Mouse (Mus musculus): Measurements from ENCODE around the gene Epha4.

Epha4 gene

GRCm38 (mm10) chr1:77512431-77513195, 2.3 kb downstream of the Epha4 start:
- DNase-seq (ENCODE audit: low spot score): no peak

- no peak for DNase-seq (ENCODE audit: low spot score)
Observed at GRCm38 (mm10) chr1:77512059-77512407, 2.9 kb downstream of the Epha4 start.

- DNase-seq (ENCODE audit: low spot score): no peak
Observed at GRCm38 (mm10) chr1:77511372-77512058, 3.4 kb downstream of the Epha4 start.

GRCm38 (mm10) chr1:77510623-77511022, 4.3 kb downstream of the Epha4 start:
- no peak for DNase-seq (ENCODE audit: low spot score)

- DNase-seq (ENCODE audit: low spot score): no peak
Observed at GRCm38 (mm10) chr1:77506856-77507200, 8.1 kb downstream of the Epha4 start.

- DNase-seq (ENCODE audit: low spot score): no peak
Observed at GRCm38 (mm10) chr1:77506038-77506855, 8.6 kb downstream of the Epha4 start.

GRCm38 (mm10) chr1:77505263-77505662, 9.6 kb downstream of the Epha4 start:
- DNase-seq (ENCODE audit: low spot score): no peak

GRCm38 (mm10) chr1:77504813-77505212, 10.1 kb downstream of the Epha4 start:
- DNase-seq (ENCODE audit: low spot score): no peak

- DNase-seq (ENCODE audit: low spot score): no peak
Observed at GRCm38 (mm10) chr1:77503711-77504181, 11.1 kb downstream of the Epha4 start.

GRCm38 (mm10) chr1:77502554-77503119, 12.3 kb downstream of the Epha4 start:
- DNase-seq (ENCODE audit: low spot score): no peak

GRCm38 (mm10) chr1:77501363-77501933, 13.4 kb downstream of the Epha4 start:
- no peak for DNase-seq (ENCODE audit: low spot score)

- no peak for DNase-seq (ENCODE audit: low spot score)
Observed at GRCm38 (mm10) chr1:77497506-77497905, 17.4 kb downstream of the Epha4 start.

GRCm38 (mm10) chr1:77496468-77497181, 18.3 kb downstream of the Epha4 start:
- no peak for DNase-seq (ENCODE audit: low spot score)

- no peak for DNase-seq (ENCODE audit: low spot score)
Observed at GRCm38 (mm10) chr1:77495790-77496158, 19.1 kb downstream of the Epha4 start.

GRCm38 (mm10) chr1:77495030-77495789, 19.7 kb downstream of the Epha4 start:
- DNase-seq (ENCODE audit: low spot score): no peak

GRCm38 (mm10) chr1:77493841-77494635, 20.9 kb downstream of the Epha4 start:
- DNase-seq (ENCODE audit: low spot score): no peak

GRCm38 (mm10) chr1:77490166-77490565, 24.7 kb downstream of the Epha4 start:
- DNase-seq (ENCODE audit: low spot score): no peak

- DNase-seq (ENCODE audit: low spot score): no peak
Observed at GRCm38 (mm10) chr1:77489387-77489786, 25.5 kb downstream of the Epha4 start.

- no peak for DNase-seq (ENCODE audit: low spot score)
Observed at GRCm38 (mm10) chr1:77487856-77488462, 26.9 kb downstream of the Epha4 start.

Data from layer of hippocampus, adult 9-10 months (tissue).